Mouse (Mus musculus): ENCODE measurements around the gene Klf9.

DNA sequence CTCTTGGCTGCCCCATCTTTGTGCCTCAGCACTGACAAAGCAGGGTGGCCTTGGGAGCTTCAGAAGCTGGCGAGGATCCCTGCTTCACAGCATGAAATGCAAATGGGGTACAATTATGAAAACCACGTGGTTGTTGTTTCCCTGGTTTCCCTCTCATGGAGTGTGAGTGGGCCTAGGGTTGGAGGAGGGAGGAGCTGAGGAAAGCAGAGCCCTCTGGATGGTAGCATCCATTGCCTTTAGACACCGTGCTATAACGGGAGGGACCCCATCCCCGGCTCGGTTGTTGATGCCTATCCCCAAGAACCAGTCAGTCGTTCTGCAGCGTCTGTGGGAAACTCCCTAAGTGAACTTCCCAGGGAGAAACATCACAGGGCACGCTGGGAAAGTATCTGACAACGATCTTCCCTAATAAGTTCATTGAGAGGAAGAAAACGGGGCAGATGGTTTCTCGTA lies 5.4 kb downstream of the Klf9 start:
- TF ChIP-seq POLR2A (IDR thresholded peaks at IDR 0.05; ENCODE audit: low read depth, low read length), result no peak
- TF ChIP-seq CTCF (conservative IDR thresholded peaks at IDR 0.05; ENCODE audit: insufficient read depth, insufficient read length, low read depth, low read length), result no peak

Data from kidney, adult 2 months (tissue).